Mouse (Mus musculus): ENCODE results near the gene Phf10.
"Not testable (repeated sequence)": the region's sequence is repeated elsewhere in the genome, so short reads cannot be mapped to it uniquely, and the experiment has no call there.

GRCm38 (mm10) chr17:14942181-14942580, 18.9 kb downstream of the Phf10 start:
- not testable (repeated sequence) for TF ChIP-seq TBP (IDR thresholded peaks at IDR 0.05; ENCODE audit: low read depth, low read length); USF2 (IDR thresholded peaks at IDR 0.05; ENCODE audit: borderline replicate concordance in 1 of 2, insufficient read depth in 1 of 2, low read depth in 1 of 2, low read length in 2 of 2); CTCF (IDR thresholded peaks at IDR 0.05 in 2 of 3, conservative IDR thresholded peaks at IDR 0.05 in 1 of 3; ENCODE audit: control insufficient read depth in 1 of 3, insufficient read depth in 1 of 3, low read depth in 2 of 3, low read length in 3 of 3, poor library complexity in 1 of 3, severe bottlenecking in 1 of 3); SMC3 (IDR thresholded peaks at IDR 0.05; ENCODE audit: low read depth, low read length); EP300 (IDR thresholded peaks at IDR 0.05; ENCODE audit: low read depth in 1 of 2, low read length in 2 of 2); ZNF384 (IDR thresholded peaks at IDR 0.05; ENCODE audit: low read depth, low read length); POLR2A (IDR thresholded peaks at IDR 0.05; ENCODE audit: control insufficient read depth in 1 of 2, insufficient read depth in 1 of 2, low read depth in 1 of 2, low read length in 2 of 2, poor library complexity in 1 of 2); GATA1 (IDR thresholded peaks at IDR 0.05; ENCODE audit: low read depth, low read length); JUND (IDR thresholded peaks at IDR 0.05; ENCODE audit: low read depth, low read length); NELFE (IDR thresholded peaks at IDR 0.05; ENCODE audit: low read depth, low read length); NRF1 (IDR thresholded peaks at IDR 0.05; ENCODE audit: insufficient read depth, low read depth, low read length, poor library complexity, severe bottlenecking); MEF2A (IDR thresholded peaks at IDR 0.05; ENCODE audit: extremely low read depth, insufficient replicate concordance, low read depth, low read length, poor library complexity, severe bottlenecking); MYC (IDR thresholded peaks at IDR 0.05; ENCODE audit: low read depth, low read length)
